Mouse (Mus musculus): ENCODE measurements around the gene Plxnb3.
A peak's percentile ranks its signal among the peaks of the same experiment; 100 is the strongest.
"Not testable (repeated sequence)": the region's sequence is repeated elsewhere in the genome, so short reads cannot be mapped to it uniquely, and the experiment has no call there.

Plxnb3 gene

GRCm38 (mm10) chrX:73756334-73757140 lies at the start of gene Plxnb3:
Gene Plxnb3 (plus strand): TSS chrX:73757090.
- DNase-seq (ENCODE audit: low read depth, low spot score) = no peak

DNA sequence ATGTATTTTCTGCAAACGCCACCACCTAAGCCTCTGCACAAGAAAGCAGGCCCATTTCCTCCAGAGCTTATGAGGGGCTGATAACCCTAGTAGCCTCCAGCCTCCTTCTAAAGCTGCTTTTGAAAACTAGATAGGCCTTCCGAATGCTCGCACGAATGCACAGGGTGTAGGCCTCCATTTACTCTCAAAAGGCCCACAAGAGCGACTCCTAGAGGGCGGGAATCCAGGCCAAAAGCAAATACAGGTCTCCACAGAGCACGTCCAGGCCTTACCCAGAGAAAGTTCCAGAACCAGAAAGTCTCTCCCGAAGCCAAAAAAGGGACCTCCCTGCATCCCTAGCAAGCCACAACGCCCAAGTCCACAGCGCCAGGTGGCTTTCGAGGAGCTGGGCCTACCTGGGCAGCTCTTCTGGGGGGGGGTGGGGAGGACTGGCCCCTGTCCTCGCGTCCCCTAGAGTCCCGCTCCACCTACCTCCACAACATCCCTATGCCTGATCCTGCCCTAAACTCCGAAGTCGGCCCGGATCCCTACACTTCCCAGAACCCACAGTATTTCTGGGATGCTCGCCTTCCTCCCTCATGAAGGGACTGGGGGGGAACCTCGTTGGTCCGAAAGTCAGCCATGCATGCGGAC lies 41.3 kb upstream of the Plxnb3 start:
- DNase-seq (ENCODE audit: low read depth, low spot score) = no peak

DNA sequence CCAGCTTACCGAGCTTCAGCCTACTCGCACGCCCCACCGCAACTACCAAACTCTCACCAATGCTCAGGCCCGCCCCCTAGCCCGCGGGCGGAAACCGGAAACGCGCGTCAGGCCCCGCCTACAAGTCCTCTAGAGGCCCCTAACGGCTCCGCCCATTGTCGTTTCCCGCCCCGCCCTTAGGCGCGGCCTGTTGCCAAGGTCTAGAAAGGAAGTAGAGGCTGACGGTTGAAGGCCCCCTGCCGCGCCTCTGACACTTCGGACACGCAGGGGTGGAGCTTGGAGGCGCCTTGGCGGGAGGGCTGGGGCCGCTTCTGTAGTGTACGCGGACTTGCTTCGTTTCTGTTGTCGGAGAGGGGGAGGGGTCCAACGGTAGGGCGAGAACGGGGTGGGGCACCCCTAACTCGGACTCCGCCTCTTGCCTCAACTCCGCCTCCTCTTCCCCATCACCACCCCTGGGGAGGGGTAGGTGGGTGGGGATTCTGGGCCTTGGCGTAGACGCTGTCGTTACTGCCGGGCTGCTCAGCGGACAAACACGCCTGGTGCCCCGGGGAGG lies 40.7 kb upstream of the Plxnb3 start, which contains the start of the genes Bcap31 and Abcd1:
Gene Bcap31, minus strand, starts transcription at position 67 of the 553 bp plus-strand sequence.
Gene Abcd1, plus strand, starts transcription at position 489 of the 553 bp plus-strand sequence.
- peak; percentile 72 for DNase-seq (ENCODE audit: low read depth, low spot score)

- DNase-seq (ENCODE audit: low read depth, low spot score) = peak; percentile 4
These were observed 40.0 kb upstream of the Plxnb3 start for GRCm38 (mm10) chrX:73716709-73717545.

GRCm38 (mm10) chrX:73717667-73718066 lies 39.2 kb upstream of the Plxnb3 start:
- DNase-seq (ENCODE audit: low read depth, low spot score) = no peak

GRCm38 (mm10) chrX:73718271-73718670 lies 38.6 kb upstream of the Plxnb3 start:
- no peak for DNase-seq (ENCODE audit: low read depth, low spot score)

- no peak for DNase-seq (ENCODE audit: low read depth, low spot score)
These were observed 38.1 kb upstream of the Plxnb3 start for GRCm38 (mm10) chrX:73718686-73719362.

- no peak for DNase-seq (ENCODE audit: low read depth, low spot score)
These were observed 26.0 kb upstream of the Plxnb3 start for GRCm38 (mm10) chrX:73730908-73731307.

- DNase-seq (ENCODE audit: low read depth, low spot score) = no peak
These were observed 18.7 kb upstream of the Plxnb3 start for GRCm38 (mm10) chrX:73738155-73738554.

DNA sequence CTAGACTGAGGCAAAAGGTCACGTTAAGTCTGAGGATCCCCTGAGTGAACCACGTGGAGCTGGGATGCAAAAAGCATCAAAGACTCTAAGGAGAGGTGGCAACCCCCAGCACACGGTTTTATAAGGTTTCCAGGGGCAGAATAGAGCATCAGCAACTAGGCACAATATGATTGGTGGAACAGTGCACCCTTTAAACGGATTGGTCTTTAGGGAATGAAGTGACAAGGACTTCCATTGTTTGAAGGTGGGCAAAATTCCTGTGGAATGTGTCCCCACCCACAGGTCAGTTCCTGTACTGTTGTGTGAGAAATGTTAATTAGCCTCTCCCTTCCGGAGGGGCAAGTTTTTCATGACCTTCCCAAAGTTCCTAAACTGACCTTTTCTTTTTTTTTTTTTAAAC lies 17.7 kb upstream of the Plxnb3 start:
- no peak for DNase-seq (ENCODE audit: low read depth, low spot score)

- DNase-seq (ENCODE audit: low read depth, low spot score) = not testable (repeated sequence)
These were observed 17.0 kb upstream of the Plxnb3 start for GRCm38 (mm10) chrX:73739841-73740240.

GRCm38 (mm10) chrX:73744774-73745481 lies 12.0 kb upstream of the Plxnb3 start:
- DNase-seq (ENCODE audit: low read depth, low spot score) = no peak

DNA sequence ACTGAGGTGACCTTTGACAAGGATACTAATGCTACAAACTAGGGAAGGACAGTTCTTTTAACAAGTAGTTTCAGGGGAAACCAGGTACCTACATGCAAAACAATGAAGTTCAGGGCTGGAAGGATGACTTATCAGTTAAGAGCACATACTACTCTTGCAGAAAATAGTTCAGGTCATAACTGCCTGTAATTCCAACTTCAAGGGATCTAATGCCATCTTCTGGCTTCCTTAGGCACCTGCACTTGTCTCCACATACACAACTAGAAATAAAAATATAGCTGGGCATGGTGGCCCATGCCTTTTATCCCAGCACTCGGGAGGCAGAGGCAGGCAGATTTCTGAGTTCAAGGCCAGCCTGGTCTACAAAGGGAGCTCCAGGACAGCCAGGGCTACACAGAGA lies 7.9 kb upstream of the Plxnb3 start:
- no peak for DNase-seq (ENCODE audit: low read depth, low spot score)

DNA sequence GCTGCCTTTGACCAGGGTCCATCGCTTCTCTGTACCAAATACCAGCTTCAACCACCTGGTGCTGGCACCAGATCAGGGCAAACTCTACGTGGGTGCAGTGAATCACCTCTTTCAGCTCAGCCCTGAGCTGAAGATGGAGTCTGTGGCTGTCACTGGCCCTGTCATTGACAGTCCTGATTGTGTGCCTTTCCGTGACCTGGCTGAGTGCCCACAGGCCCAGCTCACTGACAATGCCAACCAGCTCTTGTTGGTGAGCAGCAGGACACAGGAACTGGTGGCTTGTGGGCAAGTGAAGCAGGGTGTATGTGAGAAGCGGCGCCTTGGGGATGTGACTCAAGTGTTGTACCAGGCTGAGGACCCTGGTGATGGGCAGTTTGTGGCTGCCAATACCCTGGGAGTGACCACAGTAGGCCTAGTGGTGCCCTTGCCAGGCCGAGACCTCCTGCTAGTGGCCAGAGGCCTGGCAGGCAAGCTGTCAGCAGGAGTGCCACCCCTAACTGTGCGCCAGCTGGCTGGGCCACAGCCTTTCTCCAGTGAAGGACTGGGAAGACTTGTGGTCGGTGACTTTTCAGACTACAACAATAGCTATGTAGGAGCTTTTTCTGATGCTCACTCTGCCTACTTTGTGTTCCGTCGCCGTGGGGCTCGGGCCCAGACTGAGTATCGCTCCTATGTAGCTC lies 1.9 kb downstream of the Plxnb3 start:
- no peak for DNase-seq (ENCODE audit: low read depth, low spot score)

DNA sequence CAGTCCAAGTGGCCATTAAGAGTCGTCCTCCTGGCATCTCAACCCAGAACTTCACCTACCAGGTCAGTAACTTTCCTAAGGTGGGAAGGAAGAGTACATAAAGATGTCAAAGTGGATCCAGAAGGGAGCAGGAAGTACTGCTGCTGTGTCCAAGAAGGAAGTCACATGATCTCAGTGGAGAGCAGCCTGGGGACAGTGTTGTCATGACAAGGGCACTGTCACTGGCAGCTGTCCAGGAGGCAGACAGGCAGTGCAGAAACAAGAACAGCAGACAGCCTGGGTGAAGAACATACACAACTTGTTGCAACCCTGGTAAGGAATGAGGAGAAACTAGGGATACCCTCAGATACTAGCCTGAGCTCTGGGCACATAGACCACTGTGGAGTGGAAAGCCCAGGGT lies 8.4 kb downstream of the Plxnb3 start:
- DNase-seq (ENCODE audit: low read depth, low spot score) = no peak

DNA sequence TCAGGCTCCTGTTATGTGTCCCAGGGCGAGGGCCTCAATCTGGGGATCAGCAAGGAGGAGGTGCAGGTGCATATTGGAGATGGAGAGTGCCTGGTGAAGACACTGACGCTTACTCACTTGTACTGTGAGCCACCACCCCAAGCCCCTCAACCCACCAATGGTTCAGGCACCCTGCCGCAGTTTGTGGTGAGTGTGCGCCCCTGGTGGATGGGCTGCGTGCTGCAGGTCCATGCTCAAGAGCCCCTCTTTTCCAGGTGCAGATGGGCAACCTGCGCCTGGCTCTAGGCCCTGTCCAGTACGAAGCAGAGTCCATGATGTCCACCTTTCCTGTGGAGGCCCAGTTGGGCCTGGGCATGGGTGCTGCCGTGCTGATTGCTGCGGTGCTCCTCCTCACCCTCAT lies 10.4 kb downstream of the Plxnb3 start:
- no peak for DNase-seq (ENCODE audit: low read depth, low spot score)

- peak; percentile 13 for DNase-seq (ENCODE audit: low read depth, low spot score)
These were observed 17.4 kb downstream of the Plxnb3 start, which contains the start of gene Srpk3 for GRCm38 (mm10) chrX:73774168-73774760. Gene Srpk3 (plus strand): TSS chrX:73774405.

DNA sequence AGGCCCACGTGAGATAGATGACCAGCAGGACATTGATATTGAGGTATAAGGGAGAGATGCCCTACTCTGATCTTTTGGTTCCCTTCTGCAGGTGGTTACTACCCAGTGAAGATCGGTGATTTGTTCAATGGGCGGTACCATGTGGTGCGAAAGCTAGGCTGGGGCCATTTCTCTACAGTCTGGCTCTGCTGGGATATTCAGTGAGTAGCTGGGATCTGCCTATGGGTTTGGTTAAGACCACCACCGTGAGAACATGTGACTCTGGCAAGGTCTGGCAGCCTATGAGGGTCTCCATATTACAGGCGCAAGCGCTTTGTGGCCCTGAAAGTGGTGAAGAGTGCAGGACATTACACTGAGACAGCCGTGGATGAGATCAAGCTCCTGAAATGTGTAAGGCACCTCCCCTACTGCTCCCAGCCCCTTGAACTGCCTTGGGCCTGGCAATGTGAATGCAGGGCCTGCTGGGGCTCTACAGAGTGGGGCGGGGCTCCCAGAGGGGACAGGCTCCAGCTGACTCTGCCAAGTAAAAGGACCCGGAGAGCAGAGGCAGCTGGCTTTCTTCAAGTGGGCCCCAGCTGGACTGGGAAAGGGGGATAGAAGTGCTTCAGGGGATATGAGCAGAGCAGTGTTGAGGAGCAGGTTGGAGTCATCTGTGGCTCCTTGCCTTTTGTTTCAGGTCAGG lies 18.1 kb downstream of the Plxnb3 start:
- no peak for DNase-seq (ENCODE audit: low read depth, low spot score)

DNA sequence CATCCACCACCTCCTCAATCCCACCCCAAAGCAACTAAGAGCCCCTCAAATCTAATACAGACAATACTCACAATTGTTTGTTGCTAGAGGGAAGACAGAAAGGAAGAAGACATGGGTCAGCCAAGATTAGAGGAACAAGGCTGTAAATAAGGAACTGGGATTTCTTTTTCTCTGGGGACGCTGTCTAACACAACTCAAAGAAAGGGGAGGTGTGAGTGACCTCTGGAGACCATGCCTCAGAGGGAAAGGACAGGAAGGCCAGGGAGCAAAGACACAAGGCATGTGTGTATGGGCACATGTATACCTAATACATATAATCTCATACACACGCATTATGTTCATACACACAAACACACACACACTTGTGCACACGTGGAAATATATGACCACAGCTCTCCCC lies 25.3 kb downstream of the Plxnb3 start:
- no peak for DNase-seq (ENCODE audit: low read depth, low spot score)

All from retina, adult 2 months (tissue).